Mouse (Mus musculus): ENCODE measurements around the gene Gfod2. TPM values are rescaled to one million over a fixed set of nuclear protein-coding genes. Genes with fewer than 3 reads are reported as not detected.

Gene Gfod2
- polyA plus RNA-seq, 1 experiment, result 2.0 TPM

DNA sequence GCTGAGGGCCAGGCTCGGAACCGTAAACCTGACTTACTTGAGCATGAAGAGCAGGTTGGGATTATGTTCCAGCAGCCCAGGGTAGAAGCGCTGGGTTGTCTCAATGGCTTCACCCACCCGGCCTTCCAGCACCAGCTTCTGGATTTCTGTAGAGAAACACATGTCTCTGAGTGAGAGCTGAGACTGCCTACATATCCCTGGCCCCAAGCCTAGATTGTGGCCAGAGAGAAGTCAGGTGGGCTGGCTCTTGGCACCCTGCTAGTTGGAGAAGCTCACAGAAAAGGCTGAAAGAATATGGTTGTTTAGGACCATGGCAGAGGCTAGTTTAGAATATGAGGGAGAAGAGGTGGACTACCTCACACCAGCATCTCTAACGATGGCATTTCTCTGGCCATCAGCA is 16.0 kb upstream of the Gfod2 start:
- TF ChIP-seq POLR2A (IDR thresholded peaks at IDR 0.05; ENCODE audit: borderline replicate concordance, control insufficient read depth, low read depth, low read length) (no peak), CTCF (IDR thresholded peaks at IDR 0.05; ENCODE audit: control insufficient read depth, insufficient read depth, low read length) (no peak)
- H3K27ac ChIP-seq (ENCODE audit: control insufficient read depth, insufficient read depth, low read depth, low read length, poor library complexity), result no peak overlapping the region
- 95% methylated on average over 5 of the region's 5 CpGs for WGBS
- no peak overlapping the region for H3K4me3 ChIP-seq (replicated peaks; ENCODE audit: control insufficient read depth, low read depth, low read length)
- no peaks in the 10 kb centered on the region for H3K4me1 ChIP-seq (ENCODE audit: control insufficient read depth, insufficient read depth, low read length)

GRCm38 (mm10) chr8:105773441-105773861 is 15.0 kb upstream of the Gfod2 start:
- TF ChIP-seq POLR2A (IDR thresholded peaks at IDR 0.05; ENCODE audit: borderline replicate concordance, control insufficient read depth, low read depth, low read length) (no peak), CTCF (IDR thresholded peaks at IDR 0.05; ENCODE audit: control insufficient read depth, insufficient read depth, low read length) (no peak)
- Histone ChIP-seq H3K4me1 (ENCODE audit: control insufficient read depth, insufficient read depth, low read length) (no peaks in the 10 kb centered on the region), H3K4me3 (replicated peaks; ENCODE audit: control insufficient read depth, low read depth, low read length) (no peak overlapping the region), H3K27ac (ENCODE audit: control insufficient read depth, insufficient read depth, low read depth, low read length, poor library complexity) (no peak overlapping the region)
- WGBS, result 100% methylated on average over 1 of the region's 1 CpGs

GRCm38 (mm10) chr8:105771398-105772175 is 13.1 kb upstream of the Gfod2 start:
- Histone ChIP-seq H3K4me3 (replicated peaks; ENCODE audit: control insufficient read depth, low read depth, low read length) (no peak overlapping the region), H3K4me1 (ENCODE audit: control insufficient read depth, insufficient read depth, low read length) (no peaks in the 10 kb centered on the region), H3K27ac (ENCODE audit: control insufficient read depth, insufficient read depth, low read depth, low read length, poor library complexity) (no peak overlapping the region)
- no peak for TF ChIP-seq POLR2A (IDR thresholded peaks at IDR 0.05; ENCODE audit: borderline replicate concordance, control insufficient read depth, low read depth, low read length)
- TF ChIP-seq CTCF (IDR thresholded peaks at IDR 0.05; ENCODE audit: control insufficient read depth, insufficient read depth, low read length), result no peak
- WGBS, result 97% methylated on average over 12 of the region's 12 CpGs

DNA sequence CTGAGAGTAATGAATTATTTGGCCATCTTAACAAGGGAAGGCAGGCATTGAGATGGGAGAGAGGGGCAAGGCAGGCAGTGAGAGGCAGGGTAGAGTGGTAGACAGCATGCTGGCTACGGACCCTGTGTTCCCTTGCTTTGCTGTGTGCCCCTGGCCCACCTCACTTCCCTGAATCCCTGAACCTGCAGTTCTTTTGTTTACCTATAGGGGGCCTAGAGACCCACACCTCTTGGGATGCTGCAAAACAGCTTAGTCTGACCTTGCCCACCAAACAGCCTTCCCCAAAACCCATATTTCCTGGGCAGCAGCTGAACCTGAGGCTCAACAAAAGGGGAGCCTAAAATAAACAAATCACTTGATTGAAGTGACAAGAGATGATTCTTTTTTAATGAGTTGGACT is 12.1 kb upstream of the Gfod2 start:
- WGBS, result 62% methylated on average over 1 of the region's 1 CpGs
- no peak overlapping the region for H3K4me3 ChIP-seq (replicated peaks; ENCODE audit: control insufficient read depth, low read depth, low read length)
- no peak overlapping the region for H3K27ac ChIP-seq (ENCODE audit: control insufficient read depth, insufficient read depth, low read depth, low read length, poor library complexity)
- TF ChIP-seq POLR2A (IDR thresholded peaks at IDR 0.05; ENCODE audit: borderline replicate concordance, control insufficient read depth, low read depth, low read length), result no peak
- TF ChIP-seq CTCF (IDR thresholded peaks at IDR 0.05; ENCODE audit: control insufficient read depth, insufficient read depth, low read length), result peak; percentile 30; the same call in 1 of the 2 replicates
- no peaks in the 10 kb centered on the region for H3K4me1 ChIP-seq (ENCODE audit: control insufficient read depth, insufficient read depth, low read length)

DNA sequence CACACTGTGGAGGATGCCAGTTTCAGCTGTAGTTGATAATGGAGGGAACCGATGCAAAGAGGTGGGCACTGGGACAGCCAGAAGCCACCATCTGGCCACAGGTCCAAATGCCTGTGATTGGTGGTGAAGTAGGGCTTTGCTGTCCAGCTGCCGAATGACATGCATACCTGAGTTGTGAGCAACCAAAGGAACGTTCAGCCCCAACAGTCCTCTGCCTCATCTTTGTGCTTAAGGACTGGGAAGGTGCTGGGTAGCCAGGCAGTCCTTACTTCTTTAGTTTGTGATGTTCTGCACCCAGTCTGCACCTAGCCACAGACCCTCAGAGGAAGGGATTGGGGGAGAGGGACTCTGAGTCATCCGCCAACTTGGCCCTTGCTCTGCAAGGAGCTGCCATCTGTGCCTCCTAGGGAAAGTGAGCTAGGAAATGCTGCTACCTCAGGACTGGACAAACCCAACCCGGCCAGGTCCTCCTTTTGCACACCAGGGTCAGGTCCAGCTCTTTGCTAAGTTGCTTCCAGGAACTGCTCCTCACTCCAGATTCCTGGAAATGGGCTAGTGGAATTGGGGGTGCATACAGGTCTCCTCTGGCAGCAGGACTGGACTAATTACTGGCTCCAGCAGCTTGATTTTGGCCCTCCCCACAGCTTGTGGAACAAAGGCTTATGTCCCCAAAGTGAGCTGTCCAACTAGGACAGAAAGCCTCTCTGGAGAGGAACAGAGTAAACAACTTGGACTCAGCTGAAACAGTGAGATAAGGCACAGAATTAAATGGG is 10.2 kb upstream of the Gfod2 start:
- WGBS, result 90% methylated on average over 5 of the region's 5 CpGs
- TF ChIP-seq POLR2A (IDR thresholded peaks at IDR 0.05; ENCODE audit: borderline replicate concordance, control insufficient read depth, low read depth, low read length) (no peak), CTCF (IDR thresholded peaks at IDR 0.05; ENCODE audit: control insufficient read depth, insufficient read depth, low read length) (no peak)
- no peak overlapping the region for H3K4me3 ChIP-seq (replicated peaks; ENCODE audit: control insufficient read depth, low read depth, low read length)
- no peaks in the 10 kb centered on the region for H3K4me1 ChIP-seq (ENCODE audit: control insufficient read depth, insufficient read depth, low read length)
- no peak overlapping the region for H3K27ac ChIP-seq (ENCODE audit: control insufficient read depth, insufficient read depth, low read depth, low read length, poor library complexity)

GRCm38 (mm10) chr8:105757796-105758276 is 628 bp downstream of the Gfod2 start:
- H3K4me1 ChIP-seq (ENCODE audit: control insufficient read depth, insufficient read depth, low read length), result no peaks in the 10 kb centered on the region; the same call in 1 of the 2 replicates
- no peak for TF ChIP-seq POLR2A (IDR thresholded peaks at IDR 0.05; ENCODE audit: borderline replicate concordance, control insufficient read depth, low read depth, low read length)
- TF ChIP-seq CTCF (IDR thresholded peaks at IDR 0.05; ENCODE audit: control insufficient read depth, insufficient read depth, low read length), result no peak
- no peak overlapping the region for H3K27ac ChIP-seq (ENCODE audit: control insufficient read depth, insufficient read depth, low read depth, low read length, poor library complexity)
- H3K4me3 ChIP-seq (replicated peaks; ENCODE audit: control insufficient read depth, low read depth, low read length), result peak overlapping the region; percentile 86
- WGBS, result 11% methylated on average over 12 of the region's 12 CpGs

DNA sequence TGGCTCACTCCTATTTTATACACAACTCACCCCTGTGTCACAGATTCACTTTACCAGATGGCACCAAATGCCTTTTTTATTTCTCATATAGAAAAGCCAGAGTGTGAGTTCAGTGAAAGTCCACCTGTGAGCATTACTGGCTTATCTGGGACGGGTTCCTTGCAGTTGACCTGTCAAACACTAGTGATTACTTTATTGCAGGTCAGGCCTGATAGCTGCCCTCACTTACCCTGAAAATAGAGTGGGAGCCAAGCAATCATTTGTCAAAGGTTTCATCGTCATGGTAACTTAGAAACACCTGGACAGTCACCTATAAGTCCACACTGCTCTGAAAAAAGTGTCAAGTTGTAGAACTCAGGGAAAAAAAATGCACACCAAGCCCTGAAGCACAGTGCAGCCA is 3.8 kb downstream of the Gfod2 start:
- Histone ChIP-seq H3K4me1 (ENCODE audit: control insufficient read depth, insufficient read depth, low read length) (peaks cover 4% of the 10 kb centered on the region; the same call in 1 of the 2 replicates), H3K4me3 (replicated peaks; ENCODE audit: control insufficient read depth, low read depth, low read length) (no peak overlapping the region), H3K27ac (ENCODE audit: control insufficient read depth, insufficient read depth, low read depth, low read length, poor library complexity) (no peak overlapping the region)
- WGBS, result 76% methylated on average over 2 of the region's 2 CpGs
- no peak for TF ChIP-seq POLR2A (IDR thresholded peaks at IDR 0.05; ENCODE audit: borderline replicate concordance, control insufficient read depth, low read depth, low read length)
- TF ChIP-seq CTCF (IDR thresholded peaks at IDR 0.05; ENCODE audit: control insufficient read depth, insufficient read depth, low read length), result no peak

- Histone ChIP-seq H3K4me3 (replicated peaks; ENCODE audit: control insufficient read depth, low read depth, low read length) (no peak overlapping the region), H3K27ac (ENCODE audit: control insufficient read depth, insufficient read depth, low read depth, low read length, poor library complexity) (no peak overlapping the region), H3K4me1 (ENCODE audit: control insufficient read depth, insufficient read depth, low read length) (peaks cover 4% of the 10 kb centered on the region; the same call in 1 of the 2 replicates)
- 81% methylated on average over 2 of the region's 2 CpGs for WGBS
- no peak for TF ChIP-seq CTCF (IDR thresholded peaks at IDR 0.05; ENCODE audit: control insufficient read depth, insufficient read depth, low read length)
- no peak for TF ChIP-seq POLR2A (IDR thresholded peaks at IDR 0.05; ENCODE audit: borderline replicate concordance, control insufficient read depth, low read depth, low read length)
These were observed 4.5 kb downstream of the Gfod2 start for GRCm38 (mm10) chr8:105753916-105754315.

Data from bone marrow, adult 2 months (tissue).